Mouse (Mus musculus): ENCODE measurements around the gene Rundc1.
"Not testable (repeated sequence)": the region's sequence is repeated elsewhere in the genome, so short reads cannot be mapped to it uniquely, and the experiment has no call there.

The Rundc1 gene

GRCm38 (mm10) chr11:101467477-101468262 lies 42.8 kb downstream of the Rundc1 start:
- peak; percentile 70 for DNase-seq

- DNase-seq: no peak
Observed at GRCm38 (mm10) chr11:101468263-101468688, 43.4 kb downstream of the Rundc1 start.

- no peak for DNase-seq
Observed at GRCm38 (mm10) chr11:101468731-101469130, 43.8 kb downstream of the Rundc1 start.

GRCm38 (mm10) chr11:101469155-101469554 lies 44.3 kb downstream of the Rundc1 start:
- DNase-seq: no peak

GRCm38 (mm10) chr11:101470206-101470605 lies 45.3 kb downstream of the Rundc1 start:
- DNase-seq: no peak

GRCm38 (mm10) chr11:101471926-101472325 lies 47.0 kb downstream of the Rundc1 start:
- no peak for DNase-seq

- DNase-seq: no peak
Observed at GRCm38 (mm10) chr11:101472336-101472735, 47.5 kb downstream of the Rundc1 start.

- DNase-seq: not testable (repeated sequence)
Observed at GRCm38 (mm10) chr11:101473686-101474085, 48.8 kb downstream of the Rundc1 start.

GRCm38 (mm10) chr11:101474298-101474697 lies 49.4 kb downstream of the Rundc1 start:
- DNase-seq: peak; percentile 44

- not testable (repeated sequence) for DNase-seq
Observed at GRCm38 (mm10) chr11:101476361-101476760, 51.5 kb downstream of the Rundc1 start.

- no peak for DNase-seq
Observed at GRCm38 (mm10) chr11:101477194-101477551, 52.3 kb downstream of the Rundc1 start.

- DNase-seq: no peak
Observed at GRCm38 (mm10) chr11:101477552-101478211, 52.8 kb downstream of the Rundc1 start.

GRCm38 (mm10) chr11:101479171-101479635 lies 54.3 kb downstream of the Rundc1 start:
- DNase-seq: no peak

- no peak for DNase-seq
Observed at GRCm38 (mm10) chr11:101480912-101481311, 56.0 kb downstream of the Rundc1 start.

- no peak for DNase-seq
Observed at GRCm38 (mm10) chr11:101483804-101484203, 58.9 kb downstream of the Rundc1 start.

- no peak for DNase-seq
Observed at GRCm38 (mm10) chr11:101484245-101484644, 59.4 kb downstream of the Rundc1 start.

- no peak for DNase-seq
Observed at GRCm38 (mm10) chr11:101484814-101485213, 59.9 kb downstream of the Rundc1 start.

Measured in lung, postnatal 14 days (tissue).